Mouse (Mus musculus): ENCODE data around the gene Rhov. TPM values are rescaled to one million over a fixed set of nuclear protein-coding genes. Genes with fewer than 3 reads are reported as not detected.

Rhov gene
- polyA plus RNA-seq, 1 experiment from 2014 or later, result 0.20 TPM

- ATAC-seq (ENCODE audit: low read depth), result no peak
- H3K4me1 ChIP-seq (ENCODE audit: control insufficient read depth, low read depth, low read length), result peaks cover 10% of the 10 kb centered on the region
- H3K4me3 ChIP-seq (ENCODE audit: low read depth, low read length), result no peak overlapping the region
- H3K36me3 ChIP-seq (ENCODE audit: control insufficient read depth, insufficient read depth), result peaks cover 34% of the 10 kb centered on the region
- no peaks in the 10 kb centered on the region for H3K27me3 ChIP-seq (ENCODE audit: control insufficient read depth, insufficient read depth, low read depth, low read length)
- H3K4me2 ChIP-seq (ENCODE audit: low read depth, low read length), result no peak overlapping the region
- H3K27ac ChIP-seq (ENCODE audit: low read length), result no peak overlapping the region
- WGBS (ENCODE audit: insufficient replicate concordance), result 89% methylated on average over 34 of the region's 34 CpGs
- no peak overlapping the region for H3K9ac ChIP-seq (ENCODE audit: low read depth, low read length)
- H3K9me3 ChIP-seq (replicated peaks; ENCODE audit: control insufficient read depth, low read length), result no peaks in the 10 kb centered on the region
These were observed 22.8 kb upstream of the Rhov start for GRCm38 (mm10) chr2:119293776-119294390.

DNA sequence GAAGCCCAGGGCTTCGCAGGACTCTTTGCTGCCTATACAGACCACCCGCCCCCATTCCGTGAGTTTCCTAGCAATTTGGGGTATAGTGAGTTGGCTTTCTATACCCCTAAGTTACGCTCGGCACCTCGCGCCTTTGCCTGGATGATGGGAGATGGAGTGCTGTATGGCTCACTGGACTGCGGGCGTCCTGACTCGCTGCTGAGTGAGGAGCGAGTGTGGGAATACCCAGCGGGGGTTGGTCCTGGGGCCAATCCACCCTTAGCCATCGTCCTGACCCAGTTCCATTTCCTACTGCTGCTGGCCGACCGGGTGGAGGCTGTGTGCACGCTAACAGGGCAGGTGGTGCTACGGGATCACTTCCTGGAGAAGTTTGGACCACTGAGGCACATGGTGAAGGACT, 22.2 kb upstream of the Rhov start:
- H3K36me3 ChIP-seq (ENCODE audit: control insufficient read depth, insufficient read depth), result peaks cover 34% of the 10 kb centered on the region
- ATAC-seq (ENCODE audit: low read depth), result no peak
- WGBS (ENCODE audit: insufficient replicate concordance), result 90% methylated on average over 17 of the region's 17 CpGs
- H3K9ac ChIP-seq (ENCODE audit: low read depth, low read length), result no peak overlapping the region
- H3K4me3 ChIP-seq (ENCODE audit: low read depth, low read length), result no peak overlapping the region
- H3K27me3 ChIP-seq (ENCODE audit: control insufficient read depth, insufficient read depth, low read depth, low read length), result no peaks in the 10 kb centered on the region
- no peaks in the 10 kb centered on the region for H3K9me3 ChIP-seq (replicated peaks; ENCODE audit: control insufficient read depth, low read length)
- peaks cover 10% of the 10 kb centered on the region for H3K4me1 ChIP-seq (ENCODE audit: control insufficient read depth, low read depth, low read length)
- no peak overlapping the region for H3K27ac ChIP-seq (ENCODE audit: low read length)
- H3K4me2 ChIP-seq (ENCODE audit: low read depth, low read length), result no peak overlapping the region

DNA sequence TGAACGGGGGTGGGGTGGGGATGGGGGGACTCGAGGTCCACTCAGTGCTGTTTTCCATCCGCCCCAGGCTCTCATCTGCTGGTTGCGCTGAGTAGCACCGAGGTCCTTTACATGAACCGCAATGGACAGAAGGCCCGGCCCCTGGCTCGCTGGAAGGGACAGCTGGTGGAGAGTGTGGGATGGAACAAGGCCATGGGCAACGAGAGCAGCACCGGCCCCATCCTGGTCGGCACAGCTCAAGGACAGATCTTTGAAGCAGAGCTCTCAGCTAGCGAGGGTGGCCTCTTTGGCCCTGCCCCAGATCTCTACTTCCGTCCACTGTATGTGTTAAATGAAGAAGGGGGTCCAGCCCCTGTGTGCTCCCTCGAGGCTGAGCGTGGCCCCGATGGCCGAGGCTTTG, 21.8 kb upstream of the Rhov start:
- Histone ChIP-seq H3K9ac (ENCODE audit: low read depth, low read length) (no peak overlapping the region), H3K4me1 (ENCODE audit: control insufficient read depth, low read depth, low read length) (peaks cover 15% of the 10 kb centered on the region), H3K27me3 (ENCODE audit: control insufficient read depth, insufficient read depth, low read depth, low read length) (no peaks in the 10 kb centered on the region), H3K4me3 (ENCODE audit: low read depth, low read length) (no peak overlapping the region), H3K9me3 (replicated peaks; ENCODE audit: control insufficient read depth, low read length) (no peaks in the 10 kb centered on the region), H3K36me3 (ENCODE audit: control insufficient read depth, insufficient read depth) (peaks cover 32% of the 10 kb centered on the region), H3K27ac (ENCODE audit: low read length) (no peak overlapping the region), H3K4me2 (ENCODE audit: low read depth, low read length) (no peak overlapping the region)
- no peak for ATAC-seq (ENCODE audit: low read depth)
- 83% methylated on average over 17 of the region's 17 CpGs for WGBS (ENCODE audit: insufficient replicate concordance)

- WGBS (ENCODE audit: insufficient replicate concordance), result 78% methylated on average over 5 of the region's 5 CpGs
- Histone ChIP-seq H3K9ac (ENCODE audit: low read depth, low read length) (no peak overlapping the region), H3K27ac (ENCODE audit: low read length) (no peak overlapping the region), H3K36me3 (ENCODE audit: control insufficient read depth, insufficient read depth) (peaks cover 26% of the 10 kb centered on the region), H3K4me1 (ENCODE audit: control insufficient read depth, low read depth, low read length) (peaks cover 15% of the 10 kb centered on the region), H3K4me3 (ENCODE audit: low read depth, low read length) (no peak overlapping the region), H3K27me3 (ENCODE audit: control insufficient read depth, insufficient read depth, low read depth, low read length) (no peaks in the 10 kb centered on the region), H3K4me2 (ENCODE audit: low read depth, low read length) (no peak overlapping the region), H3K9me3 (replicated peaks; ENCODE audit: control insufficient read depth, low read length) (no peaks in the 10 kb centered on the region)
- ATAC-seq (ENCODE audit: low read depth), result no peak
These were observed 21.2 kb upstream of the Rhov start for GRCm38 (mm10) chr2:119292281-119292680.

GRCm38 (mm10) chr2:119289014-119289416, 17.9 kb upstream of the Rhov start:
- H3K36me3 ChIP-seq (ENCODE audit: control insufficient read depth, insufficient read depth), result peaks cover 21% of the 10 kb centered on the region
- ATAC-seq (ENCODE audit: low read depth), result 0 out of 2 replicates have a peak, but pooled peaks have one; percentile 7

GRCm38 (mm10) chr2:119288270-119288882, 17.3 kb upstream of the Rhov start, which contains the start of gene Vps18:
Gene Vps18 (plus strand): TSS chr2:119288740.
- peaks cover 16% of the 10 kb centered on the region for H3K36me3 ChIP-seq (ENCODE audit: control insufficient read depth, insufficient read depth)
- H3K27me3 ChIP-seq (ENCODE audit: control insufficient read depth, insufficient read depth, low read depth, low read length), result no peaks in the 10 kb centered on the region
- ATAC-seq (ENCODE audit: low read depth), result peak; percentile 93
- peak within 1 kb of the TSS; percentile 72 for H3K4me3 ChIP-seq (ENCODE audit: low read depth, low read length)
- H3K9ac ChIP-seq (ENCODE audit: low read depth, low read length), result peak within 1 kb of the TSS; percentile 71
- peak within 1 kb of the TSS; percentile 68 for H3K27ac ChIP-seq (ENCODE audit: low read length)
- H3K4me2 ChIP-seq (ENCODE audit: low read depth, low read length), result peak within 1 kb of the TSS; percentile 95
- H3K4me1 ChIP-seq (ENCODE audit: control insufficient read depth, low read depth, low read length), result peaks cover 15% of the 10 kb centered on the region
- under 1% methylated on average over 31 of the region's 31 CpGs for WGBS (ENCODE audit: insufficient replicate concordance)
- no peaks in the 10 kb centered on the region for H3K9me3 ChIP-seq (replicated peaks; ENCODE audit: control insufficient read depth, low read length)

More at GRCm38 (mm10) chr2:119289014-119289416, 17.9 kb upstream of the Rhov start:
- H3K27ac ChIP-seq (ENCODE audit: low read length), result peak overlapping the region; percentile 68
- no peaks in the 10 kb centered on the region for H3K27me3 ChIP-seq (ENCODE audit: control insufficient read depth, insufficient read depth, low read depth, low read length)
- under 1% methylated on average over 11 of the region's 11 CpGs for WGBS (ENCODE audit: insufficient replicate concordance)
- peak overlapping the region; percentile 95 for H3K4me2 ChIP-seq (ENCODE audit: low read depth, low read length)
- peak overlapping the region; percentile 71 for H3K9ac ChIP-seq (ENCODE audit: low read depth, low read length)
- no peaks in the 10 kb centered on the region for H3K9me3 ChIP-seq (replicated peaks; ENCODE audit: control insufficient read depth, low read length)
- peak overlapping the region; percentile 72 for H3K4me3 ChIP-seq (ENCODE audit: low read depth, low read length)
- peaks cover 15% of the 10 kb centered on the region for H3K4me1 ChIP-seq (ENCODE audit: control insufficient read depth, low read depth, low read length)

GRCm38 (mm10) chr2:119287372-119287771, 16.3 kb upstream of the Rhov start:
- WGBS (ENCODE audit: insufficient replicate concordance), result 84% methylated on average over 5 of the region's 5 CpGs
- Histone ChIP-seq H3K4me3 (ENCODE audit: low read depth, low read length) (no peak overlapping the region), H3K27me3 (ENCODE audit: control insufficient read depth, insufficient read depth, low read depth, low read length) (no peaks in the 10 kb centered on the region), H3K4me1 (ENCODE audit: control insufficient read depth, low read depth, low read length) (peaks cover 15% of the 10 kb centered on the region), H3K27ac (ENCODE audit: low read length) (no peak overlapping the region), H3K36me3 (ENCODE audit: control insufficient read depth, insufficient read depth) (peaks cover 6% of the 10 kb centered on the region), H3K4me2 (ENCODE audit: low read depth, low read length) (no peak overlapping the region), H3K9ac (ENCODE audit: low read depth, low read length) (no peak overlapping the region), H3K9me3 (replicated peaks; ENCODE audit: control insufficient read depth, low read length) (no peaks in the 10 kb centered on the region)
- ATAC-seq (ENCODE audit: low read depth), result no peak

GRCm38 (mm10) chr2:119281899-119282565, 11.0 kb upstream of the Rhov start:
- WGBS (ENCODE audit: insufficient replicate concordance), result 54% methylated on average over 7 of the region's 7 CpGs
- H3K4me2 ChIP-seq (ENCODE audit: low read depth, low read length), result no peak overlapping the region
- H3K27ac ChIP-seq (ENCODE audit: low read length), result no peak overlapping the region
- no peak for ATAC-seq (ENCODE audit: low read depth)
- H3K9ac ChIP-seq (ENCODE audit: low read depth, low read length), result no peak overlapping the region
- no peaks in the 10 kb centered on the region for H3K4me1 ChIP-seq (ENCODE audit: control insufficient read depth, low read depth, low read length)
- H3K36me3 ChIP-seq (ENCODE audit: control insufficient read depth, insufficient read depth), result no peaks in the 10 kb centered on the region
- H3K27me3 ChIP-seq (ENCODE audit: control insufficient read depth, insufficient read depth, low read depth, low read length), result no peaks in the 10 kb centered on the region
- no peaks in the 10 kb centered on the region for H3K9me3 ChIP-seq (replicated peaks; ENCODE audit: control insufficient read depth, low read length)
- no peak overlapping the region for H3K4me3 ChIP-seq (ENCODE audit: low read depth, low read length)

DNA sequence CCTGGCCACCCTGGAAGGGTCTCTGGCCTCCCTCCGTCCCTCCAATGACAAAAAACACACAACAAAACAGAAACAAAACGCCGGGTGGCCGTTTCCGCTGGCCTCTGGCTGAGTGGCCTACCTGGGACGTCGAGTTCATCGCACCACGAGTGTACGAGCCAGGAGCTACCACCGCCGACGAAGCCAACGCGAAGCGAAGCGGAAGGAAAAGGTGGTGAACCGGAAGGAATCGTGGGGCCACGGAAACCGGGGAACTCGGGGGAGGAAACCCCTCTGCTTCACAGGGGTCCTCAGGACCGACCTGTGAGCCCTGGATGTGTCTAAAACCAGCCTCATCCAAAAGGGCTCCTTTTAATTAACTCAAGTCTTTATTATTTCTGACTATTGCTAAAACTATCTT, 6.7 kb upstream of the Rhov start:
- H3K4me3 ChIP-seq (ENCODE audit: low read depth, low read length), result no peak overlapping the region
- no peaks in the 10 kb centered on the region for H3K27me3 ChIP-seq (ENCODE audit: control insufficient read depth, insufficient read depth, low read depth, low read length)
- no peak overlapping the region for H3K27ac ChIP-seq (ENCODE audit: low read length)
- H3K4me1 ChIP-seq (ENCODE audit: control insufficient read depth, low read depth, low read length), result no peaks in the 10 kb centered on the region
- H3K36me3 ChIP-seq (ENCODE audit: control insufficient read depth, insufficient read depth), result no peaks in the 10 kb centered on the region
- no peak overlapping the region for H3K9ac ChIP-seq (ENCODE audit: low read depth, low read length)
- H3K4me2 ChIP-seq (ENCODE audit: low read depth, low read length), result no peak overlapping the region
- WGBS (ENCODE audit: insufficient replicate concordance), result 80% methylated on average over 23 of the region's 23 CpGs
- H3K9me3 ChIP-seq (replicated peaks; ENCODE audit: control insufficient read depth, low read length), result no peaks in the 10 kb centered on the region
- ATAC-seq (ENCODE audit: low read depth), result no peak
